Mouse (Mus musculus) myocyte (in vitro differentiated cells): ENCODE results near the gene Neurog2. TPM values are rescaled to one million over a fixed set of nuclear protein-coding genes. Genes with fewer than 3 reads are reported as not detected.

ENCODE experiments used
- H3K27me3 ChIP-seq: one replicate; pipeline ENCODE4 v1.6.1; 2011; ENCODE audit not compliant: control insufficient read depth, insufficient read depth, insufficient read length
- H3K36me3 ChIP-seq: one replicate; pipeline ENCODE4 v1.6.1; 2011; ENCODE audit not compliant: control insufficient read depth, insufficient read depth
- H3K4me2 ChIP-seq: one replicate; pipeline ENCODE4 v1.6.1; 2011; ENCODE audit warnings: low read depth, control low read depth
- H3K4me3 ChIP-seq: one replicate; pipeline ENCODE4 v1.5.1; 2011; ENCODE audit warnings: mild to moderate bottlenecking, control low read depth, moderate library complexity
- H3K79me2 ChIP-seq: one replicate; pipeline ENCODE4 v1.6.1; 2011; ENCODE audit not compliant: control insufficient read depth, insufficient read depth
- H3ac ChIP-seq: one replicate; pipeline ENCODE4 v1.6.1; 2011; ENCODE audit not compliant: control insufficient read depth, insufficient read length
- CEBPB ChIP-seq: IDR thresholded peaks from 2 replicates; pipeline ENCODE4 v1.6.1; 2011; ENCODE audit warnings: mild to moderate bottlenecking, moderate library complexity; ENCODE audit not compliant: poor library complexity, insufficient read depth, severe bottlenecking
- E2F4 ChIP-seq: IDR thresholded peaks from one replicate; pipeline ENCODE4 v1.6.1; 2011; ENCODE audit warnings: mild to moderate bottlenecking, control low read depth, moderate library complexity; ENCODE audit not compliant: insufficient read depth
- MAX ChIP-seq: IDR thresholded peaks from one replicate; pipeline ENCODE4 v1.6.1; 2011; ENCODE audit warnings: low read depth, mild to moderate bottlenecking, control low read depth
- MYOD1 ChIP-seq, 3 experiments: IDR thresholded peaks; one replicate each; pipeline ENCODE4 v1.6.1; 2011; ENCODE audit warnings: control low read depth in 2 of 3, low read depth in 2 of 3, mild to moderate bottlenecking in 2 of 3, moderate library complexity in 1 of 3; ENCODE audit not compliant: insufficient read length in 2 of 3, control insufficient read depth in 1 of 3
- MYOG ChIP-seq, 3 experiments: IDR thresholded peaks; one replicate each; pipeline ENCODE4 v1.6.1; 2011; ENCODE audit warnings: control low read depth in 2 of 3, low read depth in 2 of 3, mild to moderate bottlenecking in 2 of 3; ENCODE audit not compliant: insufficient read length in 2 of 3, control insufficient read depth in 1 of 3, insufficient read depth in 1 of 3
- POLR2A ChIP-seq: IDR thresholded peaks from one replicate; pipeline ENCODE4 v1.6.1; 2011; ENCODE audit warnings: low read depth, mild to moderate bottlenecking, control low read depth, moderate library complexity; ENCODE audit not compliant: insufficient read length
- POLR2AphosphoS2 ChIP-seq: IDR thresholded peaks from one replicate; pipeline ENCODE4 v1.6.1; 2011; ENCODE audit warnings: low read depth, control low read depth; ENCODE audit not compliant: insufficient read length
- REST ChIP-seq: IDR thresholded peaks from one replicate; pipeline ENCODE4 v1.6.1; 2011; ENCODE audit warnings: mild to moderate bottlenecking, control low read depth, moderate library complexity; ENCODE audit not compliant: insufficient read depth, insufficient read length
- SRF ChIP-seq: IDR thresholded peaks from one replicate; pipeline ENCODE4 v1.6.1; 2011; ENCODE audit warnings: low read depth; ENCODE audit not compliant: control insufficient read depth, insufficient read length
- TCF12 ChIP-seq: IDR thresholded peaks from one replicate; pipeline ENCODE4 v1.6.1; 2011; ENCODE audit warnings: mild to moderate bottlenecking, control low read depth; ENCODE audit not compliant: poor library complexity, insufficient read depth, severe bottlenecking
- TCF3 ChIP-seq: IDR thresholded peaks from one replicate; pipeline ENCODE4 v1.6.1; 2011; ENCODE audit warnings: low read depth, control low read depth; ENCODE audit not compliant: insufficient read length
- USF1 ChIP-seq: IDR thresholded peaks from one replicate; pipeline ENCODE4 v1.6.1; 2011; ENCODE audit warnings: low read depth, mild to moderate bottlenecking, control low read depth, moderate library complexity
- polyA plus RNA-seq: library from polyadenylated mRNA; unstranded; fragments of >200 nt; fragmentation: generic; extraction: Trizol; gene quantifications from one replicate; pipeline ENCODE4 v1.2.1, GENCODE M21; 2012; ENCODE audit warnings: missing spikeins

Neurog2 gene
- polyA plus RNA-seq, 1 experiment, result not detected

GRCm38 (mm10) chr3:127626524-127626923 is 6.4 kb upstream of the Neurog2 start:
- peaks cover 31% of the 10 kb centered on the region for H3K27me3 ChIP-seq
- H3K4me2 ChIP-seq, result no peak overlapping the region
- H3K4me3 ChIP-seq, result no peak overlapping the region
- H3ac ChIP-seq, result no peak overlapping the region
- H3K36me3 ChIP-seq, result no peaks in the 10 kb centered on the region
- H3K79me2 ChIP-seq, result no peaks in the 10 kb centered on the region
- TF ChIP-seq CEBPB (no peak), TCF3 (no peak), MYOG (IDR thresholded peaks at IDR 0.05; ENCODE audit: control insufficient read depth in 1 of 3, insufficient read depth in 1 of 3, insufficient read length in 2 of 3, low read depth in 2 of 3) (no peak), MAX (no peak), TCF12 (no peak), POLR2A (no peak), USF1 (no peak), SRF (no peak), E2F4 (no peak), REST (no peak), POLR2AphosphoS2 (no peak), MYOD1 (IDR thresholded peaks at IDR 0.05; ENCODE audit: control insufficient read depth in 1 of 3, insufficient read length in 2 of 3, low read depth in 2 of 3) (no peak)

- Histone ChIP-seq H3ac (no peak overlapping the region), H3K79me2 (no peaks in the 10 kb centered on the region), H3K36me3 (no peaks in the 10 kb centered on the region), H3K4me3 (no peak overlapping the region), H3K27me3 (peaks cover 40% of the 10 kb centered on the region), H3K4me2 (no peak overlapping the region)
- TF ChIP-seq MAX (no peak), CEBPB (no peak), USF1 (no peak), MYOD1 (IDR thresholded peaks at IDR 0.05; ENCODE audit: control insufficient read depth in 1 of 3, insufficient read length in 2 of 3, low read depth in 2 of 3) (no peak), MYOG (IDR thresholded peaks at IDR 0.05; ENCODE audit: control insufficient read depth in 1 of 3, insufficient read depth in 1 of 3, insufficient read length in 2 of 3, low read depth in 2 of 3) (no peak), TCF12 (no peak), REST (no peak)
These were observed 5.6 kb upstream of the Neurog2 start for GRCm38 (mm10) chr3:127627151-127627955.

- Histone ChIP-seq H3K4me3 (no peak overlapping the region), H3K79me2 (no peaks in the 10 kb centered on the region), H3ac (no peak overlapping the region), H3K4me2 (no peak overlapping the region), H3K36me3 (no peaks in the 10 kb centered on the region), H3K27me3 (peaks cover 45% of the 10 kb centered on the region)
- no peak for TF ChIP-seq CEBPB
- TF ChIP-seq POLR2AphosphoS2, result no peak
- TF ChIP-seq POLR2A, result no peak
- no peak for TF ChIP-seq MAX
- TF ChIP-seq REST, result no peak
- TF ChIP-seq MYOG (IDR thresholded peaks at IDR 0.05; ENCODE audit: control insufficient read depth in 1 of 3, insufficient read depth in 1 of 3, insufficient read length in 2 of 3, low read depth in 2 of 3), result no peak
- no peak for TF ChIP-seq E2F4
- TF ChIP-seq TCF3, result no peak
- TF ChIP-seq USF1, result no peak
- no peak for TF ChIP-seq MYOD1 (IDR thresholded peaks at IDR 0.05; ENCODE audit: control insufficient read depth in 1 of 3, insufficient read length in 2 of 3, low read depth in 2 of 3)
- no peak for TF ChIP-seq TCF12
- TF ChIP-seq SRF, result no peak
These were observed 5.0 kb upstream of the Neurog2 start for GRCm38 (mm10) chr3:127627956-127628310.

GRCm38 (mm10) chr3:127628311-127629184 is 4.4 kb upstream of the Neurog2 start:
- no peaks in the 10 kb centered on the region for H3K36me3 ChIP-seq
- no peak overlapping the region for H3K4me3 ChIP-seq

More at GRCm38 (mm10) chr3:127628311-127629184, 4.4 kb upstream of the Neurog2 start:
- peaks cover 52% of the 10 kb centered on the region for H3K27me3 ChIP-seq
- H3ac ChIP-seq, result no peak overlapping the region
- no peaks in the 10 kb centered on the region for H3K79me2 ChIP-seq
- TF ChIP-seq REST, result no peak
- no peak overlapping the region for H3K4me2 ChIP-seq
